Mouse (Mus musculus) erythroblast, embryonic 14.5 days (primary cell): ENCODE results near the gene Gtf2ird1.

ENCODE experiments used
- GATA1 ChIP-seq: IDR thresholded peaks from 2 replicates; pipeline ENCODE4 v1.6.1; 2012; ENCODE audit warnings: low read length, inconsistent platforms, mixed read lengths
- TAL1 ChIP-seq: IDR thresholded peaks from 3 replicates; pipeline ENCODE4 v1.6.1; 2012; ENCODE audit warnings: low read length, inconsistent platforms, mixed read lengths

GRCm38 (mm10) chr5:134455914-134456423 lies 547 bp downstream of the Gtf2ird1 start:
- TF ChIP-seq TAL1 (no peak), GATA1 (no peak)
